Mouse (Mus musculus) small intestine, adult 2 months (tissue): Measurements from ENCODE around the gene Dmrtc2.

Experiments
- CTCF ChIP-seq: fragments of 200-500 bp; IDR thresholded peaks from 2 replicates; pipeline ENCODE4 v1.5.1; 2012; ENCODE audit warnings: low read depth, mild to moderate bottlenecking, control low read depth, inconsistent platforms, low read length, moderate library complexity, mixed read lengths; ENCODE audit not compliant: insufficient replicate concordance, insufficient read length; ENCODE audit errors: extremely low read depth
- POLR2A ChIP-seq: fragments of 200-500 bp; IDR thresholded peaks from 2 replicates; pipeline ENCODE4 v1.6.1; 2012; ENCODE audit warnings: low read depth, mild to moderate bottlenecking, control low read depth, inconsistent platforms, low read length, moderate library complexity

DNA sequence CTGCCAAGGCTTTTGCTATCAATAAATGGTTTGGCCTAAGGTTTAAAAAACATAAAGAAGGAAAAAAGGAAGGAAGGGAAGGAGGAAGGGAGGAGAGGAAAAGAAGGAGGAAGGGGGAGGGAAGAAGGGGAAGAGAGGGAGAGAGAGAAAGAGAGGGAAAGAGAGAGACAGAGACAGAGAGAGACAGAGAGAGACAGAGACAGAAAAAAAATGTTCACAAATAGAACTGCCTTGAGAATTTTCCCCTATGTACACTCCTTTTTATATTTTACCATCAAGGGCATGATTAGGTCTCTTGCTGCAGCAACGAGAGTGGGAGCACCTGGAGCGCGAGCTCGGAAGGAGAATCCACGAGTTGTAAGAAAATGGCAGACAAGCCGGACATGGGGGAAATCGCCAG lies 7.9 kb upstream of the Dmrtc2 start, which contains the start of gene Gm9844:
- no peak for TF ChIP-seq CTCF
- no peak for TF ChIP-seq POLR2A
